Mouse (Mus musculus): ENCODE results near the gene Csnk1g2. TPM values are rescaled to one million over a fixed set of nuclear protein-coding genes. Genes with fewer than 3 reads are reported as not detected.
A peak's percentile ranks its signal among the peaks of the same experiment; 100 is the strongest.

The Csnk1g2 gene
- polyA plus RNA-seq, 1 experiment from 2014 or later: 164 TPM

DNA sequence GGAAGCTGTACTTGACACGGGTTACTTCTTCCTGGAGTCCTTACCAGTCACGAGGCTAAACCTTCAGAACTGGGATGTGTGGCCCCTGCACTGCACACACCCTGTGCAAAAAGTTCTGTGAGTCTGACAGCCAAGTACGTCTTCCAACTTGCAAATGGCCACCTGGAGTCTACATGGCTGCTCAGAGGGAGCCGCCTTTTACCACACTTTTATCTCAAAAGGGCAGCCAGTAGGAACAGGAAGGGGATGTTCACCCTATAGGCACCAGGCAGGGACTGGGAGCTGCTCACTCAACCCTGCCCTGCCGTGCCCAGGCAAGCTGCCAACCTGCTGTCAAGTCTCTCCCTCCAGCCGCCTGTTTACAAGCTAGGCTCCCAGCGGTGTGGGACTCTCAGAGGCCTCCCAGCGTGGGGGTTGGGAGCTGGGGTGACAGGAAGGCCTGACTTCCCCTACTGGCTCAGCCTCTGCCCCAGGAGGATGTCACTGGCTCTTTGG is 55.4 kb downstream of the Csnk1g2 start, which contains the start of gene Mknk2:
Gene Mknk2, minus strand, starts transcription at position 171 of the 495 bp plus-strand sequence.
- ATAC-seq (peak; percentile 29), DNase-seq (ENCODE audit: low read depth, low spot score) (no peak)
- POLR2A ChIA-PET: interaction anchor here (0.9 to 7.4 kb wide), 4 partner anchors 12 to 99 kb away, joined by 3 to 78 read pairs (median 10); no protein-coding TSS in a partner anchor
- H3K27me3 ChIP-seq: no peaks in the 10 kb centered on the region
- in situ Hi-C loops (cut with MboI; ENCODE audit: low pct_unique_long_range_greater_than_20kb): loop anchor here (25.0 kb wide), 1 partner anchor 241 kb away; the partner anchor contains the start of gene Tcf3
- CTCF ChIA-PET: interaction anchor here (1.0 to 7.0 kb wide), 5 partner anchors 10 to 99 kb away, joined by 4 to 52 read pairs (median 8); no protein-coding TSS in a partner anchor
- no peak for TF ChIP-seq CTCF (IDR thresholded peaks at IDR 0.05)

DNA sequence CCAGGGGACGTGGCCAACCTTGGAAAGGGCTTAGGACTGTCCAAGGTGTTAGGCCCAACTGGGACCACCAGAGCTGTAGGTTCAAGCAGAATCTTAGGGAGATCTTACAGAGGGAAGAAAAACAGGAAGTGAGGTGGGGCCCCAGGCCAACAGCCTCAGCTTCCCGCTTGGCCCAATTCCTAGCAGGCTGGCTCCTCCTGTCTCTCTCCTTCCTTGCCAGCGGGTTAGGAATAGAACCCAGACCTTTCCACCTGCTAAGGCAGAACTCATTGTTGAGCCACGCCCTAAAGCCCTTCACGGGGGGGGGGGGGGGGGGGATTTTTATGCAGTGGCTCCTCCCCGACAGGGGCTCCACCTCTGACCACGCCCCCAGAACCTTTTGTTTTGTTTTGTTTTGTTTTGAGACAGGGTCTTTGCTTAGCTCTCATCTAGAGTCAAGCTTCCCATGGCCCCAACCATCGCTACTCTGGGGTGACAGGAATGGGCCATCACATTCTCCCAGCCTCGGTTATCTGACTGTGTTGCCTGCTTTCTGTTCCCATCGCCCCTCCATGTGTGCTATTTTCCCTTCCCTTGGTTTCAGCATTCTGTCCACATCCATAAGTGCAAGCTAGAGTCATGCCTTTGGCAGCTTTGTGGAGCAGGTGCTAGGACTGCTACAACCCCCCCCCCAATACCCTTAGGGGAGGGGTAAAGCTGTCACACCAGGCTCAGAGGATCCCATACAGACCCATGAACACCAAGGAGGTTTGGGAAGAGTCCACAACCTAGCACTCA is 56.2 kb downstream of the Csnk1g2 start:
- H3K27me3 ChIP-seq: no peaks in the 10 kb centered on the region
- DNase-seq (ENCODE audit: low read depth, low spot score) (no peak), ATAC-seq (no peak)
- CTCF ChIA-PET: interaction anchor here (0.9 to 7.0 kb wide), 6 partner anchors 9 to 100 kb away, joined by 3 to 52 read pairs (median 6); no protein-coding TSS in a partner anchor
- in situ Hi-C loops (cut with MboI; ENCODE audit: low pct_unique_long_range_greater_than_20kb): loop anchor here (25.0 kb wide), 1 partner anchor 241 kb away; the partner anchor contains the start of gene Tcf3
- no peak for TF ChIP-seq CTCF (IDR thresholded peaks at IDR 0.05)
- POLR2A ChIA-PET: interaction anchor here (0.7 to 7.4 kb wide), 3 partner anchors 13 to 75 kb away, joined by 3 to 78 read pairs (median 3); no protein-coding TSS in a partner anchor

DNA sequence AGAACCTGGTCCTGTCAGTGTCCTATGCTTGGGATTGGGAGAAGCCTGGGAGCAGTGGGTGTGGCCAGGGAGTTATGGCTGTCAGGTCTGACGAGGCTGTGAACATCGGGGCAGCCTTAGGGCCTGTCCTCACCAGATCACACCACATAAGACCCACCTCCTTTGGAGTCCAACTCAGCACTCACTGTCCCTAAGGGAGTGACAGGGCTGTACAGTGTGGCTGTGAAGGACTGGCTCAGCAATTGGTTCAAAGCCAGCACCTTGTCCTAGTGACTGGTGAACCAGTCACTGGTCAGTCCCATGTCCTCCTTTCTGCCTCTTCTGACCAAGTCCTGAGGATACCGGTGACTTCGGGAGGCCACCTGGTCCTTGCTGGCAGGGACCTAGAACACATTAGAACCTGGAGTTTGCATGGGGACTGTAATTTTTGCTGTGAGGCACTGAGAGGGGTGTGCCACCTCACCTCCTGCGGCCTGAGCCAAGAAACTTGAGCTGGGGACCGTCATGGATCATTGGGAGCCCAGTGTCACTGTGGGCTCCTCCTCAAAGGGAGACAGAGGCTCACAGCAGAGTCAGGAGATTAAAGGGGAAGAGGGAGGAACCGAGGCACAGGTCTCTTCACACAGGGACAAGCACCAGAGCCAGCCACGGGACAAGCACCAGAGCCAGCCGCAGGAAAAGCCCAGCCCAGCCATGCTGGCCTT is 57.1 kb downstream of the Csnk1g2 start:
- ATAC-seq (no peak), DNase-seq (ENCODE audit: low read depth, low spot score) (no peak)
- no peaks in the 10 kb centered on the region for H3K27me3 ChIP-seq
- ChIA-PET POLR2A (interaction anchor here (1.7 to 7.4 kb wide), 2 partner anchors 14 to 26 kb away, joined by 3 to 78 read pairs; no protein-coding TSS in a partner anchor), CTCF (interaction anchor here (0.8 kb wide), 1 partner anchor 19 kb away, joined by 3 read pairs; no protein-coding TSS in a partner anchor)
- no peak for TF ChIP-seq CTCF (IDR thresholded peaks at IDR 0.05)
- in situ Hi-C loops (cut with MboI; ENCODE audit: low pct_unique_long_range_greater_than_20kb): loop anchor here (25.0 kb wide), 1 partner anchor 242 kb away; the partner anchor contains the start of gene Tcf3

DNA sequence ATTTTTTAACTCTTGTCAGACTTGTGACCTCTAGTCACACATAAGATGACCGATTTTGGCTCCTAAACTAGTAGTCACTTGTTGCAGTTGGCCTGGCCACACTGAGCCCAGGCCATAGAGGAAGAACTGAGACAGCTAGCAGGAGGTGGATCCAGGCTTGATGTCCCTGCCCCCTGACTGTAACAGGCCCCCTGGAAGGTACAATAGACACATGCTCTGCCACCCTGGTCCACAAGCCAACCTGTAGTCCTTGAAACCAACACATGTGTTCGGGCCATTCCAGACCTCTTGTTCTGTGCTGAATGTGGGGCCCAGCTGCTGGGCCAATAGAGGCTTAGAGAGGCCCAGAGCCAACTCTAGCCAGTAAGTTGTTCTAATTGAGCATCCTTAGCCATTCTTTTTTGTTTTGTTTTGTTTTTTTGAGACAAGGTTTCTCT is 57.6 kb downstream of the Csnk1g2 start:
- DNase-seq (ENCODE audit: low read depth, low spot score) (no peak), ATAC-seq (no peak)
- CTCF ChIA-PET: interaction anchor here (0.8 kb wide), 1 partner anchor 20 kb away, joined by 3 read pairs; no protein-coding TSS in a partner anchor
- in situ Hi-C loops (cut with MboI; ENCODE audit: low pct_unique_long_range_greater_than_20kb): loop anchor here (25.0 kb wide), 1 partner anchor 243 kb away; the partner anchor contains the start of gene Tcf3
- POLR2A ChIA-PET: interaction anchor here (7.4 kb wide), 1 partner anchor 15 kb away, joined by 78 read pairs; no protein-coding TSS in a partner anchor
- no peak for TF ChIP-seq CTCF (IDR thresholded peaks at IDR 0.05)
- H3K27me3 ChIP-seq: no peaks in the 10 kb centered on the region

- ATAC-seq (no peak), DNase-seq (ENCODE audit: low read depth, low spot score) (no peak)
- no peaks in the 10 kb centered on the region for H3K27me3 ChIP-seq
- POLR2A ChIA-PET: no interaction called here
- in situ Hi-C loops (cut with MboI; ENCODE audit: low pct_unique_long_range_greater_than_20kb): loop anchor here (25.0 kb wide), 1 partner anchor 245 kb away; the partner anchor contains the start of gene Tcf3
- no peak for TF ChIP-seq CTCF (IDR thresholded peaks at IDR 0.05)
- CTCF ChIA-PET: interaction anchor here (1.2 to 1.3 kb wide), 2 partner anchors 10 to 21 kb away, joined by 3 read pairs; no protein-coding TSS in a partner anchor
Observed at GRCm38 (mm10) chr10:80682003-80682402, 59.4 kb downstream of the Csnk1g2 start.

DNA sequence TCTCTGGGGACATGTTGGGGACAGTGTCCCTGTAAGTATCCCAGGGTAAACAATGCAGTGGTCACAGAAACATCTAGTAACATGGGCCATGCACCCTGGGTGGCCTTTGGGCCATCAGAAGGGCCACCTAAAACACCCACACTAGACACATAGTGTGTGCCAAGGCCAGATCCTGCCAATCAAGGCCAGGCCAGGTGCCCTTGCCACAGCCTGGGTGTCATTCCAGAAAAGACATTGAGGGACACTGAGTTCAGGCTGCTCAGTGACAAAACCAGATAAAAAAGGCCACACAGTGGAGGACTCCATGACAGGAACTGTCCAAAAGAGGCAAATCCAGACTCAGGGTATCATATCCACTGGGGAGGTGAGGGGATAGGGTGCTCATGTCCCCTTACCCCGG is 61.0 kb downstream of the Csnk1g2 start:
- TF ChIP-seq CTCF (IDR thresholded peaks at IDR 0.05): no peak
- ChIA-PET CTCF (interaction anchor here (1.1 to 2.6 kb wide), 8 partner anchors 15 to 118 kb away, joined by 3 to 12 read pairs (median 6); no protein-coding TSS in a partner anchor), POLR2A (no interaction called here)
- ATAC-seq (no peak), DNase-seq (ENCODE audit: low read depth, low spot score) (no peak)
- in situ Hi-C loops (cut with MboI; ENCODE audit: low pct_unique_long_range_greater_than_20kb): loop anchor here (25.0 kb wide), 1 partner anchor 246 kb away; the partner anchor contains the start of gene Tcf3
- H3K27me3 ChIP-seq: no peaks in the 10 kb centered on the region

DNA sequence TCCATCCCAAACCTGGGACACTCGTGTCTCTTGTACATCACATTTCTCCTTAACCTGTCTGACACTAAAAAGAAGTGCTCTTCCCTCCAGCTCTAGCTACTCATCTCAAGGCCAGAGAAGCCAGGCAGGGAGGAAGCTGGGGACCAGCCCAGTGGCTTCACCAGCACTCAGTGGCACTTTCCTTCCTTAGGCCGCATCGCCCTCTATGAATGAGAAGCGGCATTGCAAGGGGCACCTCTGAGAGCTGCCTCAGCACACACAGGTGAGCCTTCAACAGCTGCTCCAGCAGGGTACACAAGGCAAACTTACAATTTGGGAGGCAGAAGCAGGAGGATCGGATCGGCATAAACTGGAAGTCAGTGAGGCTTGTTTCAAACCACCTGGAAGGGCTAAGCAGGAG is 61.6 kb downstream of the Csnk1g2 start:
- CTCF ChIA-PET: interaction anchor here (1.1 to 2.6 kb wide), 8 partner anchors 15 to 118 kb away, joined by 3 to 12 read pairs (median 6); no protein-coding TSS in a partner anchor
- H3K27me3 ChIP-seq: no peaks in the 10 kb centered on the region
- ATAC-seq (no peak), DNase-seq (ENCODE audit: low read depth, low spot score) (no peak)
- POLR2A ChIA-PET: no interaction called here
- TF ChIP-seq CTCF (IDR thresholded peaks at IDR 0.05): no peak
- in situ Hi-C loops (cut with MboI; ENCODE audit: low pct_unique_long_range_greater_than_20kb): loop anchor here (25.0 kb wide), 1 partner anchor 247 kb away; the partner anchor contains the start of gene Tcf3

DNA sequence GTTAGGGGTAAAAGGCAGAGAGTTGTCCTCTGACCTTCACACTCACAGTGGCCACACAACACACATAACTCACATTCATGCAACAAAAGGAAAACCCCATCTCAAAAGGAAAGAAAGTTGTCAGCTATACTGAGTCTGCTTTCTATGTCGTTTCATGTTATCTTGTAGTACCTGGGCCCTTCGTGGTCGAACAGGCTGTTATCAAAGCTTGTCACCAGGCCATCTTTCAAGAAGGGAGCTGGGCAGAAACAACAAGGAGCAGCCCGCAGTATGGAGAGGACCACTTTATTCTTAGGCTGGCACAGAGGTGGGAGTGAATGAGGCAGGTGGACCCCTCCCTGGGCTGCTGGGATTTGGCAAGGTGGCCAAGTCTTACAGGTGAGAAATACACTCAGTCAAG is 62.3 kb downstream of the Csnk1g2 start:
- ChIA-PET POLR2A (no interaction called here), CTCF (interaction anchor here (1.1 to 2.6 kb wide), 5 partner anchors 14 to 119 kb away, joined by 4 to 12 read pairs (median 7); no protein-coding TSS in a partner anchor)
- ATAC-seq (no peak), DNase-seq (ENCODE audit: low read depth, low spot score) (no peak)
- TF ChIP-seq CTCF (IDR thresholded peaks at IDR 0.05): no peak
- in situ Hi-C loops (cut with MboI; ENCODE audit: low pct_unique_long_range_greater_than_20kb): loop anchor here (5.0 to 25.0 kb wide), 2 partner anchors 108 to 248 kb away; partner anchors contain the start of genes Klf16 and Tcf3
- H3K27me3 ChIP-seq: no peaks in the 10 kb centered on the region

DNA sequence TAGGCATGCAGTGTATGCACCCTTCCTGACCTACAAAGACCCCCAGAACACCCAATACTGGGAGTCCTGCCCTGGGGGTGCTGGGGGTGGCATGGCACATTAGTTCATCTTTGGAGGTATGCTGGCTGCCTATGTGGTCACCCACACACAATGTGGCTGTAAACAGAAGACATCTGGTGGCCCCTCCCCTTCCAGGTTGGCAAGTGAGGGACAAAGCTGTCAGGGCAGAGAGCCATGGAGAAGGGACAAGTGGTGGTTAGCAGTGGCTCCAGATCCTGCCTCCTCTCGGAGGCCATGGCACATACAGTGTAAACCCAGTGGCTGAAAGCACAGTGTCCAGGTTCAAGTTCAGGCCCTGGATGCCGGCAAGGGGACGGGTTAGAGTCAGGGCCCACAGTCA is 64.0 kb downstream of the Csnk1g2 start:
- no peaks in the 10 kb centered on the region for H3K27me3 ChIP-seq
- in situ Hi-C loops (cut with MboI; ENCODE audit: low pct_unique_long_range_greater_than_20kb): loop anchor here (5.0 to 25.0 kb wide), 2 partner anchors 109 to 249 kb away; partner anchors contain the start of genes Klf16 and Tcf3
- TF ChIP-seq CTCF (IDR thresholded peaks at IDR 0.05): no peak
- ChIA-PET CTCF (no interaction called here), POLR2A (no interaction called here)
- ATAC-seq: no peak
- no peak for DNase-seq (ENCODE audit: low read depth, low spot score)

Measured in Patski (cell line).